Mouse (Mus musculus) hindbrain, embryonic 16.5 days (tissue): ENCODE data around the gene Eif3k. TPM values are rescaled to one million over a fixed set of nuclear protein-coding genes. Genes with fewer than 3 reads are reported as not detected.

ENCODE experiments used
- ATAC-seq: fragments of 200-750 bp; cut with Nextera tagmentation; 2 replicates; pipeline ENCODE4 v1.8.0; 2017; ENCODE audit warnings: moderate TSS enrichment, moderate library complexity
- H3K27ac ChIP-seq: fragments of 300-500 bp; sonication (generic); 2 replicates; pipeline ENCODE4 v1.5.1; 2014; ENCODE audit warnings: low read depth, mild to moderate bottlenecking, control low read depth, low read length, moderate library complexity
- H3K27me3 ChIP-seq: fragments of 300-500 bp; sonication (generic); replicated peaks from 2 replicates; pipeline ENCODE4 v1.6.1; 2014; ENCODE audit warnings: low read length; ENCODE audit not compliant: control insufficient read depth, insufficient read depth
- H3K36me3 ChIP-seq: fragments of 300-500 bp; sonication (generic); 2 replicates; pipeline ENCODE4 v1.6.1; 2014; ENCODE audit warnings: mild to moderate bottlenecking, low read length, moderate library complexity, mixed read lengths; ENCODE audit not compliant: control insufficient read depth, insufficient read depth
- H3K4me1 ChIP-seq: fragments of 300-500 bp; sonication (generic); 2 replicates; pipeline ENCODE4 v1.6.1; 2014; ENCODE audit warnings: low read depth, low read length; ENCODE audit not compliant: control insufficient read depth, insufficient read depth
- H3K4me2 ChIP-seq: fragments of 300-500 bp; sonication (generic); 2 replicates; pipeline ENCODE4 v1.6.1; 2014; ENCODE audit warnings: mild to moderate bottlenecking, low read length, control low read depth, moderate library complexity
- H3K4me3 ChIP-seq: fragments of 300-500 bp; sonication (generic); 2 replicates; pipeline ENCODE4 v1.5.1; 2014; ENCODE audit warnings: mild to moderate bottlenecking, low read length, control low read depth, moderate library complexity
- H3K9ac ChIP-seq: fragments of 300-500 bp; sonication (generic); 2 replicates; pipeline ENCODE4 v1.6.1; 2014; ENCODE audit warnings: low read depth, mild to moderate bottlenecking, control low read depth, low read length, moderate library complexity
- H3K9me3 ChIP-seq: fragments of 300-500 bp; sonication (generic); 2 replicates; pipeline ENCODE4 v1.6.1; 2014; ENCODE audit warnings: mild to moderate bottlenecking, low read length, moderate library complexity; ENCODE audit not compliant: control insufficient read depth
- WGBS: fragments of 180-500 bp; shearing (Covaris S2); extraction: QIAGEN DNeasy Blood & Tissue Kit; methylation state at CpG from one replicate; pipeline ENCODE4 v1.1.7; 2014; 5-methylcytosine and 5-hydroxymethylcytosine counted together
- polyA plus RNA-seq: library from polyadenylated mRNA; unstranded; fragments of >200 nt; fragmentation: Nextera tagmentation; extraction: Ambion mirVana; gene quantifications from 2 replicates; pipeline ENCODE4 v1.2.1, GENCODE M21; 2015

Eif3k gene
- polyA plus RNA-seq, 1 experiment from 2014 or later, result 295 TPM

- Histone ChIP-seq H3K4me3 (no peak overlapping the region), H3K9ac (no peak overlapping the region), H3K4me2 (no peak overlapping the region), H3K36me3 (0 out of 2 replicates have a peak, but pooled peaks cover 3% of the 10 kb centered on the region), H3K4me1 (peaks cover 28% of the 10 kb centered on the region), H3K27ac (no peak overlapping the region), H3K27me3 (no peaks in the 10 kb centered on the region), H3K9me3 (no peaks in the 10 kb centered on the region)
- WGBS, result 55% methylated on average over 2 of the region's 2 CpGs
- no peak for ATAC-seq
These were observed 55.5 kb downstream of the Eif3k start for GRCm38 (mm10) chr7:28926172-28926571.

GRCm38 (mm10) chr7:28925317-28925716 is 56.3 kb downstream of the Eif3k start:
- H3K9me3 ChIP-seq, result no peaks in the 10 kb centered on the region
- no peak overlapping the region for H3K4me3 ChIP-seq
- H3K27me3 ChIP-seq, result no peaks in the 10 kb centered on the region
- no peak overlapping the region for H3K9ac ChIP-seq
- 0 out of 2 replicates have a peak, but pooled peaks cover 3% of the 10 kb centered on the region for H3K36me3 ChIP-seq
- no peak overlapping the region for H3K4me2 ChIP-seq
- no peak for ATAC-seq
- H3K27ac ChIP-seq, result no peak overlapping the region
- WGBS, result 47% methylated on average over 9 of the region's 9 CpGs
- peaks cover 31% of the 10 kb centered on the region for H3K4me1 ChIP-seq

- Histone ChIP-seq H3K9me3 (no peaks in the 10 kb centered on the region), H3K4me2 (no peak overlapping the region), H3K27ac (no peak overlapping the region), H3K4me1 (peaks cover 35% of the 10 kb centered on the region), H3K27me3 (no peaks in the 10 kb centered on the region), H3K4me3 (no peak overlapping the region), H3K9ac (no peak overlapping the region), H3K36me3 (0 out of 2 replicates have a peak, but pooled peaks cover 3% of the 10 kb centered on the region)
- WGBS, result 82% methylated on average over 3 of the region's 3 CpGs
- no peak for ATAC-seq
These were observed 56.9 kb downstream of the Eif3k start for GRCm38 (mm10) chr7:28924802-28925201.

- Histone ChIP-seq H3K27me3 (no peaks in the 10 kb centered on the region), H3K27ac (peak overlapping the region; percentile 67), H3K9me3 (no peaks in the 10 kb centered on the region), H3K4me1 (peaks cover 42% of the 10 kb centered on the region), H3K36me3 (0 out of 2 replicates have a peak, but pooled peaks cover 3% of the 10 kb centered on the region), H3K9ac (peak overlapping the region; percentile 32; the same call in 1 of the 2 replicates), H3K4me3 (no peak overlapping the region), H3K4me2 (no peak overlapping the region)
- 11% methylated on average over 4 of the region's 4 CpGs for WGBS
- ATAC-seq, result no peak
These were observed 57.8 kb downstream of the Eif3k start for GRCm38 (mm10) chr7:28923865-28924291.

GRCm38 (mm10) chr7:28922606-28923005 is 59.1 kb downstream of the Eif3k start:
- Histone ChIP-seq H3K4me1 (peaks cover 48% of the 10 kb centered on the region), H3K4me2 (no peak overlapping the region), H3K27ac (peak overlapping the region; percentile 20), H3K9me3 (no peaks in the 10 kb centered on the region), H3K36me3 (0 out of 2 replicates have a peak, but pooled peaks cover 6% of the 10 kb centered on the region), H3K9ac (no peak overlapping the region), H3K4me3 (no peak overlapping the region), H3K27me3 (no peaks in the 10 kb centered on the region)
- 61% methylated on average over 4 of the region's 4 CpGs for WGBS
- no peak for ATAC-seq

- Histone ChIP-seq H3K27me3 (no peaks in the 10 kb centered on the region), H3K4me1 (peaks cover 52% of the 10 kb centered on the region), H3K4me2 (no peak overlapping the region), H3K9ac (no peak overlapping the region), H3K9me3 (no peaks in the 10 kb centered on the region), H3K27ac (peak overlapping the region; percentile 37; the same call in 1 of the 2 replicates), H3K4me3 (no peak overlapping the region), H3K36me3 (0 out of 2 replicates have a peak, but pooled peaks cover 6% of the 10 kb centered on the region)
- 74% methylated on average over 8 of the region's 8 CpGs for WGBS
- ATAC-seq, result no peak
These were observed 59.8 kb downstream of the Eif3k start for GRCm38 (mm10) chr7:28921722-28922465.

Other genes with a start within 250 kb of the Eif3k start
- gene Mrps12, start 240.0 kb downstream of the Eif3k start, polyA plus RNA-seq, result 107 and 113 TPM in 2 replicates
- gene Sars2, start 239.9 kb downstream of the Eif3k start, polyA plus RNA-seq, result 18.7 and 20.8 TPM in 2 replicates
- 0.72 and 1.1 TPM in 2 replicates for gene Ccer2, start 225.7 kb downstream of the Eif3k start, polyA plus RNA-seq
- gene Sirt2, start 215.1 kb downstream of the Eif3k start, polyA plus RNA-seq, result 128 and 130 TPM in 2 replicates
- gene Nfkbib, start 214.4 kb downstream of the Eif3k start, polyA plus RNA-seq, result 70.2 and 72.2 TPM in 2 replicates
- gene Rinl, start 192.9 kb downstream of the Eif3k start, polyA plus RNA-seq, result 2.8 and 2.9 TPM in 2 replicates
- 117 and 127 TPM in 2 replicates for gene Hnrnpl, start 173.3 kb downstream of the Eif3k start, polyA plus RNA-seq
- gene Ech1, start 156.6 kb downstream of the Eif3k start, polyA plus RNA-seq, result 115 and 117 TPM in 2 replicates
- 5.3 and 6.1 TPM in 2 replicates for gene Lgals4, start 148.0 kb downstream of the Eif3k start, polyA plus RNA-seq
- 4.9 and 5.3 TPM in 2 replicates for gene Lgals7, start 118.0 kb downstream of the Eif3k start, polyA plus RNA-seq
- 0.54 and 0.70 TPM in 2 replicates for gene Capn12, start 100.4 kb downstream of the Eif3k start, polyA plus RNA-seq
- gene Actn4, start 19.5 kb downstream of the Eif3k start, polyA plus RNA-seq, result 146 and 172 TPM in 2 replicates
- 10.7 and 13.8 TPM in 2 replicates for gene Map4k1, start 186 bp upstream of the Eif3k start, polyA plus RNA-seq
- 9.2 and 11.0 TPM in 2 replicates for gene Ryr1, start 143.3 kb upstream of the Eif3k start, polyA plus RNA-seq
- 0.82 and 1.2 TPM in 2 replicates for gene Rasgrp4, start 153.0 kb upstream of the Eif3k start, polyA plus RNA-seq
- 34.6 and 44.1 TPM in 2 replicates for gene Fam98c, start 174.4 kb upstream of the Eif3k start, polyA plus RNA-seq
- 0.36 and 0.81 TPM in 2 replicates for gene Ggn, start 188.3 kb upstream of the Eif3k start, polyA plus RNA-seq
- gene Spred3, start 188.5 kb upstream of the Eif3k start, polyA plus RNA-seq, result 8.4 and 10.4 TPM in 2 replicates
- gene Psmd8, start 198.8 kb upstream of the Eif3k start, polyA plus RNA-seq, result 278 and 284 TPM in 2 replicates
- 2.3 and 2.5 TPM in 2 replicates for gene Catsperg1, start 232.2 kb upstream of the Eif3k start, polyA plus RNA-seq